In genomic region chr13:29974066-29974465, GRCm38 (mm10) we compare ENCODE assay signal across 10 mouse cellular contexts. TPM values are rescaled to one million over a fixed set of nuclear protein-coding genes. Genes with fewer than 3 reads are reported as not detected.
DNase-seq lines count a peak whose midpoint lies in the region; ATAC-seq and TF ChIP-seq lines count a peak whose summit lies in the region.
"Had no signal": no experiment of that assay in that cellular context is flagged by ENCODE, and none has a peak within 500 bp of the region (broad histone marks: within the 10 kb centered on the region; RNA-seq: fewer than 3 reads in every experiment).

No protein-coding gene starts in this region.

- intact Hi-C loops in heart, postnatal 10 days (cut with DNase I) = no loop called here

- no peak overlapping the region for H3K4me3 ChIP-seq in heart, postnatal 0 days (ENCODE audit: low read depth, low read length)
- no peak overlapping the region for H3K4me3 ChIP-seq in lung, embryonic 14.5 days (ENCODE audit: low read depth, low read length)
- no peak overlapping the region for H3K4me3 ChIP-seq in MEL (ENCODE audit: control insufficient read depth in 1 of 2, insufficient read depth in 1 of 2, low read depth in 2 of 2, low read length in 2 of 2)

- ATAC-seq in heart, postnatal 0 days (ENCODE audit: insufficient read depth, low read depth) = no peak
- no peak for ATAC-seq in lung, embryonic 14.5 days (ENCODE audit: insufficient read depth)

- H3K4me2 ChIP-seq in heart, postnatal 0 days (ENCODE audit: low read depth, low read length) = no peak overlapping the region
- H3K4me2 ChIP-seq in lung, embryonic 14.5 days = no peak overlapping the region

- no peak for TF ChIP-seq RAD21 in MEL (IDR thresholded peaks at IDR 0.05; ENCODE audit: low read depth, low read length)

- no peaks in the 10 kb centered on the region for H3K36me3 ChIP-seq in heart, postnatal 0 days (replicated peaks; ENCODE audit: control insufficient read depth, insufficient read depth, low read length)
- H3K36me3 ChIP-seq in lung, embryonic 14.5 days (ENCODE audit: insufficient read depth) = peaks cover 23% of the 10 kb centered on the region; the same call in 1 of the 2 replicates
- H3K36me3 ChIP-seq in MEL (ENCODE audit: control insufficient read depth in 1 of 2, insufficient read depth in 2 of 2, low read length in 2 of 2) = peaks cover 2 to 16% of the 10 kb centered on the region in 2 experiments

- TF ChIP-seq CTCF in heart, postnatal 0 days (IDR thresholded peaks at IDR 0.05; ENCODE audit: low read depth) = peak; percentile 11; the same call in 1 of the 2 replicates
- TF ChIP-seq CTCF in lung, embryonic 14.5 days (IDR thresholded peaks at IDR 0.05; ENCODE audit: low read depth) = peak; percentile 14; the same call in 1 of the 2 replicates
- TF ChIP-seq CTCF in MEL (IDR thresholded peaks at IDR 0.05 in 2 of 3, conservative IDR thresholded peaks at IDR 0.05 in 1 of 3; ENCODE audit: control insufficient read depth in 1 of 3, insufficient read depth in 1 of 3, low read depth in 2 of 3, low read length in 3 of 3, poor library complexity in 1 of 3, severe bottlenecking in 1 of 3) = peak; percentile 8 to 37 (median 18); a peak in 3 of 6 replicates

- 88% methylated on average over 5 of the region's 5 CpGs for WGBS in heart, postnatal 0 days
- 89% methylated on average over 5 of the region's 5 CpGs for WGBS in lung, embryonic 14.5 days

- no peaks in the 10 kb centered on the region for H3K27me3 ChIP-seq in heart, postnatal 0 days (ENCODE audit: control insufficient read depth, insufficient read depth, low read length)
- H3K27me3 ChIP-seq in lung, embryonic 14.5 days (ENCODE audit: insufficient read depth, low read length) = no peaks in the 10 kb centered on the region
- H3K27me3 ChIP-seq in MEL (ENCODE audit: control insufficient read depth in 1 of 2, insufficient read depth in 2 of 2, low read length in 2 of 2) = no peaks in the 10 kb centered on the region

- no peak overlapping the region for H3K27ac ChIP-seq in heart, postnatal 0 days (ENCODE audit: low read depth)
- no peak overlapping the region for H3K27ac ChIP-seq in lung, embryonic 14.5 days (ENCODE audit: low read depth)
- no peak overlapping the region for H3K27ac ChIP-seq in MEL (ENCODE audit: control insufficient read depth, low read depth, low read length)

- no peak for TF ChIP-seq POLR2A in MEL (IDR thresholded peaks at IDR 0.05; ENCODE audit: control insufficient read depth in 1 of 2, insufficient read depth in 1 of 2, low read depth in 1 of 2, low read length in 2 of 2, poor library complexity in 1 of 2)

- H3K4me1 ChIP-seq in heart, postnatal 0 days (ENCODE audit: control insufficient read depth, insufficient read depth) = peaks cover 15% of the 10 kb centered on the region
- no peaks in the 10 kb centered on the region for H3K4me1 ChIP-seq in lung, embryonic 14.5 days (ENCODE audit: insufficient read depth)
- H3K4me1 ChIP-seq in MEL (ENCODE audit: control insufficient read depth in 1 of 2, insufficient read depth in 2 of 2, low read length in 2 of 2) = peaks cover 2 to 18% of the 10 kb centered on the region in 2 experiments; a peak in 3 of 4 replicates

- DNase-seq in heart, postnatal 0 days (ENCODE audit: low spot score) = no peak
- DNase-seq in heart, postnatal 10 days = no peak
- DNase-seq in lung, embryonic 14.5 days = no peak
- no peak for DNase-seq in lung, postnatal 4 days
- DNase-seq in MEL (ENCODE audit: low read depth, low spot score) = peak; percentile 24
- peak; percentile 57 for DNase-seq in naive thymus-derived CD4-positive, alpha-beta T cell, adult 2 months (ENCODE audit: low read depth)
- no peak for DNase-seq in gastrocnemius, postnatal 25 days
- DNase-seq in adrenal gland, postnatal 25 days = no peak
- DNase-seq: gastrocnemius, postnatal 36 days had no signal

- no peak overlapping the region for H3K9ac ChIP-seq in heart, postnatal 0 days (replicated peaks; ENCODE audit: low read depth, low read length)
- no peak overlapping the region for H3K9ac ChIP-seq in lung, embryonic 14.5 days
- no peak overlapping the region for H3K9ac ChIP-seq in MEL (ENCODE audit: control insufficient read depth, low read depth, low read length, poor library complexity, severe bottlenecking)

- H3K9me3 ChIP-seq in heart, postnatal 0 days (replicated peaks; ENCODE audit: control insufficient read depth, low read length) = no peaks in the 10 kb centered on the region
- H3K9me3 ChIP-seq in lung, embryonic 14.5 days (ENCODE audit: low read depth, low read length) = no peaks in the 10 kb centered on the region
- H3K9me3 ChIP-seq in MEL (replicated peaks; ENCODE audit: insufficient read depth, low read length) = no peaks in the 10 kb centered on the region
- H3K9me3 ChIP-seq: G1E had no signal

- peaks cover 89% of the 10 kb centered on the region for H3K79me2 ChIP-seq in MEL (ENCODE audit: control insufficient read depth, insufficient read depth, low read length, poor library complexity)

- no peak for TF ChIP-seq EP300 in heart, postnatal 0 days (IDR thresholded peaks at IDR 0.05; ENCODE audit: low read depth)
- no peak for TF ChIP-seq EP300 in MEL (IDR thresholded peaks at IDR 0.05; ENCODE audit: low read depth in 1 of 2, low read length in 2 of 2)

TF ChIP-seq in MEL, 35 proteins besides CTCF, POLR2A, EP300 and RAD21:
- TF ChIP-seq E2F4 (IDR thresholded peaks at IDR 0.05; ENCODE audit: borderline replicate concordance, low read depth, low read length) (no peak), TAL1 (IDR thresholded peaks at IDR 0.05; ENCODE audit: low read length) (no peak), POLR2AphosphoS2 (IDR thresholded peaks at IDR 0.05; ENCODE audit: low read length) (no peak), ZC3H11A (IDR thresholded peaks at IDR 0.05; ENCODE audit: low read depth, low read length) (no peak), CHD1 (IDR thresholded peaks at IDR 0.05; ENCODE audit: low read depth, low read length) (no peak), SIN3A (IDR thresholded peaks at IDR 0.05; ENCODE audit: low read length) (no peak), ZKSCAN1 (IDR thresholded peaks at IDR 0.05; ENCODE audit: low read depth, low read length) (no peak), USF2 (IDR thresholded peaks at IDR 0.05; ENCODE audit: borderline replicate concordance in 1 of 2, insufficient read depth in 1 of 2, low read depth in 1 of 2, low read length in 2 of 2) (no peak)
TF ChIP-seq in MEL: peak in this region for 0.

RNA-seq across cellular contexts. Expression of gene E2f3, which starts 11.8 kb away (rescaled TPM):
- total RNA-seq in heart, postnatal 0 days (2014; rRNA removed; ENCODE audit: low replicate concordance) = 6.8 and 11.3 TPM in 2 replicates
- 3.2 and 3.8 TPM in 2 replicates for polyA plus RNA-seq in heart, postnatal 0 days (2015; fragmentation: Nextera tagmentation; extraction: Ambion mirVana)
- total RNA-seq in heart, postnatal 10 days (2021) = 10 to 100 TPM; 12.0 to 13.4 TPM
- polyA plus RNA-seq in lung, embryonic 14.5 days (2014; fragmentation: Nextera tagmentation; extraction: Ambion mirVana) = 17.6 and 18.3 TPM in 2 replicates
- 12.4 and 12.8 TPM in 2 replicates for total RNA-seq in MEL (2012; rRNA removed)
- polyA plus RNA-seq in MEL (2012; ENCODE audit: insufficient read depth in 1 of 2, insufficient read length in 2 of 2, low read depth in 1 of 2, low replicate concordance in 2 of 2, missing spikeins in 1 of 2) = 10 to 100 TPM in 1 of 2 experiments, not detected in 1; 20.0 TPM
- total RNA-seq in gastrocnemius, postnatal 25 days (2021) = 10 to 100 TPM in 1 of 2 experiments, 1 to 10 TPM in 1; 7.8 to 10.2 TPM
- total RNA-seq in adrenal gland, postnatal 25 days (2021) = 10.8 and 13.1 TPM in 2 replicates

Comparison
In these comparisons a context has a peak if more than half of its experiments do, and no peak if none do; other contexts are left out.
1. DNase-seq: peak in MEL (single experiment) and naive thymus-derived CD4-positive, alpha-beta T cell, adult 2 months (single experiment); none in heart, postnatal 0 days (single experiment), heart, postnatal 10 days (0 of 2), lung, embryonic 14.5 days (single experiment), lung, postnatal 4 days (0 of 2), gastrocnemius, postnatal 25 days (single experiment) and adrenal gland, postnatal 25 days (single experiment).
2. Peak in every context shown above with its lines, with median percentiles within 50 percentile points of each other: CTCF ChIP-seq.